Mouse (Mus musculus): ENCODE results near the gene Slc9a2. TPM values are rescaled to one million over a fixed set of nuclear protein-coding genes. Genes with fewer than 3 reads are reported as not detected.

Slc9a2 gene
- polyA plus RNA-seq, 1 experiment from 2014 or later, result 0.45 TPM

Other genes starting within 250 kb of the Slc9a2 start
- gene Il18r1, start 215.0 kb upstream of the Slc9a2 start, polyA plus RNA-seq (2015; fragmentation: Nextera tagmentation; extraction: Ambion mirVana), result 0.10 and 0.14 TPM in 2 replicates
- gene Il18rap, start 165.2 kb upstream of the Slc9a2 start, polyA plus RNA-seq (2015; fragmentation: Nextera tagmentation; extraction: Ambion mirVana), result 0.11 and 0.15 TPM in 2 replicates
- gene Slc9a4, start 100.5 kb upstream of the Slc9a2 start, polyA plus RNA-seq (2015; fragmentation: Nextera tagmentation; extraction: Ambion mirVana), result not detected in 2 replicates
- gene Mfsd9, start 110.1 kb downstream of the Slc9a2 start, polyA plus RNA-seq (2015; fragmentation: Nextera tagmentation; extraction: Ambion mirVana), result 4.2 and 4.5 TPM in 2 replicates
- gene Tmem182, start 125.0 kb downstream of the Slc9a2 start, polyA plus RNA-seq (2015; fragmentation: Nextera tagmentation; extraction: Ambion mirVana), result 1.3 and 2.2 TPM in 2 replicates